Mouse (Mus musculus) kidney, adult 2 months (tissue): ENCODE results near the gene 1810062G17Rik. TPM values are rescaled to one million over a fixed set of nuclear protein-coding genes. Genes with fewer than 3 reads are reported as not detected.
A peak's percentile ranks its signal among the peaks of the same experiment; 100 is the strongest.

Experiments
- DNase-seq: peaks from one replicate; pipeline ENCODE4 v3.0.0; 2021
- H3K27ac ChIP-seq: fragments of 200-500 bp; 2 replicates; pipeline ENCODE4 v1.5.1; 2012; ENCODE audit warnings: low read depth, low read length, control low read depth, inconsistent platforms; ENCODE audit not compliant: insufficient read depth
- H3K27me3 ChIP-seq: fragments of 200-500 bp; replicated peaks from 2 replicates; pipeline ENCODE4 v1.6.1; 2012; ENCODE audit warnings: mild to moderate bottlenecking, moderate library complexity, low read length, inconsistent platforms; ENCODE audit not compliant: control insufficient read depth, insufficient read depth
- H3K36me3 ChIP-seq: fragments of 200-500 bp; 2 replicates; pipeline ENCODE4 v1.6.1; 2012; ENCODE audit warnings: mild to moderate bottlenecking, moderate library complexity, low read length, inconsistent platforms; ENCODE audit not compliant: control insufficient read depth, insufficient read depth
- H3K4me1 ChIP-seq: fragments of 200-500 bp; 2 replicates; pipeline ENCODE4 v1.6.1; 2011; ENCODE audit warnings: low read length; ENCODE audit not compliant: control insufficient read depth, insufficient read depth
- H3K4me3 ChIP-seq: fragments of 200-500 bp; 2 replicates; pipeline ENCODE4 v1.5.1; 2011; ENCODE audit warnings: mild to moderate bottlenecking, low read depth, low read length, control low read depth; ENCODE audit not compliant: insufficient read depth
- CTCF ChIP-seq: fragments of 200-500 bp; conservative IDR thresholded peaks from 2 replicates; pipeline ENCODE4 v1.5.1; 2011; ENCODE audit warnings: low read depth, mild to moderate bottlenecking, control low read depth, low read length, moderate library complexity, mixed read lengths; ENCODE audit not compliant: insufficient read depth, insufficient read length
- POLR2A ChIP-seq: fragments of 200-500 bp; IDR thresholded peaks from one replicate; pipeline ENCODE4 v1.6.1; 2011; ENCODE audit warnings: low read depth, low read length, control low read depth
- WGBS: fragments of 180-500 bp; shearing (Covaris S2); methylation state at CpG from one replicate; pipeline ENCODE4 v1.1.7; 2018; 5-methylcytosine and 5-hydroxymethylcytosine counted together
- polyA plus RNA-seq: library from polyadenylated mRNA; depleted of rRNA; stranded (reverse); fragments of >200 nt; gene quantifications from 2 replicates; pipeline ENCODE4 v1.2.3, GENCODE M21; 2012

The 1810062G17Rik gene
- polyA plus RNA-seq, 1 experiment, result 0.80 TPM

GRCm38 (mm10) chr3:36474938-36475483 lies 726 bp upstream of the 1810062G17Rik start:
- H3K4me1 ChIP-seq, result peaks cover under 1% of the 10 kb centered on the region
- DNase-seq, result peak; percentile 75
- no peak for TF ChIP-seq POLR2A
- no peak for TF ChIP-seq CTCF
- peak overlapping the region; percentile 81 for H3K27ac ChIP-seq
- WGBS, result 1% methylated on average over 24 of the region's 24 CpGs
- peak overlapping the region; percentile 80 for H3K4me3 ChIP-seq
- H3K27me3 ChIP-seq, result no peaks in the 10 kb centered on the region
- no peaks in the 10 kb centered on the region for H3K36me3 ChIP-seq

GRCm38 (mm10) chr3:36476261-36477155 lies 771 bp downstream of the 1810062G17Rik start:
- H3K36me3 ChIP-seq, result no peaks in the 10 kb centered on the region
- DNase-seq, result peak; percentile 8
- H3K27me3 ChIP-seq, result no peaks in the 10 kb centered on the region
- TF ChIP-seq POLR2A, result no peak
- TF ChIP-seq CTCF, result no peak
- H3K4me1 ChIP-seq, result peaks cover 5% of the 10 kb centered on the region
- H3K27ac ChIP-seq, result no peak overlapping the region
- WGBS, result 27% methylated on average over 20 of the region's 20 CpGs
- peak overlapping the region; percentile 80 for H3K4me3 ChIP-seq

GRCm38 (mm10) chr3:36478776-36479175 lies 3.0 kb downstream of the 1810062G17Rik start:
- WGBS, result 53% methylated on average over 8 of the region's 8 CpGs
- DNase-seq, result peak; percentile 40
- peaks cover 9% of the 10 kb centered on the region for H3K4me1 ChIP-seq
- no peaks in the 10 kb centered on the region for H3K27me3 ChIP-seq
- no peaks in the 10 kb centered on the region for H3K36me3 ChIP-seq
- no peak for TF ChIP-seq POLR2A
- TF ChIP-seq CTCF, result no peak
- H3K27ac ChIP-seq, result no peak overlapping the region
- H3K4me3 ChIP-seq, result no peak overlapping the region

GRCm38 (mm10) chr3:36480486-36480885 lies 4.7 kb downstream of the 1810062G17Rik start:
- TF ChIP-seq CTCF (no peak), POLR2A (no peak)
- 28% methylated on average over 2 of the region's 2 CpGs for WGBS
- Histone ChIP-seq H3K36me3 (no peaks in the 10 kb centered on the region), H3K4me3 (no peak overlapping the region), H3K4me1 (peaks cover 9% of the 10 kb centered on the region), H3K27ac (no peak overlapping the region), H3K27me3 (no peaks in the 10 kb centered on the region)
- DNase-seq, result peak; percentile 33

GRCm38 (mm10) chr3:36481776-36482193 lies 6.0 kb downstream of the 1810062G17Rik start:
- peaks cover 9% of the 10 kb centered on the region for H3K4me1 ChIP-seq
- H3K27me3 ChIP-seq, result no peaks in the 10 kb centered on the region
- TF ChIP-seq CTCF (no peak), POLR2A (no peak)
- no peak overlapping the region for H3K4me3 ChIP-seq
- WGBS, result 29% methylated on average over 11 of the region's 11 CpGs
- no peaks in the 10 kb centered on the region for H3K36me3 ChIP-seq
- H3K27ac ChIP-seq, result peak overlapping the region; percentile 18
- DNase-seq, result peak; percentile 61

- Histone ChIP-seq H3K27ac (peak overlapping the region; percentile 49; the same call in 1 of the 2 replicates), H3K4me1 (peaks cover 9% of the 10 kb centered on the region), H3K36me3 (no peaks in the 10 kb centered on the region), H3K4me3 (no peak overlapping the region), H3K27me3 (no peaks in the 10 kb centered on the region)
- DNase-seq, result no peak
- TF ChIP-seq CTCF (no peak), POLR2A (no peak)
- WGBS, result 36% methylated on average over 9 of the region's 9 CpGs
Observed at GRCm38 (mm10) chr3:36482940-36483339, 7.2 kb downstream of the 1810062G17Rik start.

- H3K36me3 ChIP-seq, result no peaks in the 10 kb centered on the region
- H3K4me1 ChIP-seq, result peaks cover 9% of the 10 kb centered on the region
- H3K4me3 ChIP-seq, result no peak overlapping the region
- WGBS, result 92% methylated on average over 4 of the region's 4 CpGs
- no peak for DNase-seq
- no peak for TF ChIP-seq CTCF
- TF ChIP-seq POLR2A, result no peak
- no peaks in the 10 kb centered on the region for H3K27me3 ChIP-seq
- no peak overlapping the region for H3K27ac ChIP-seq
Observed at GRCm38 (mm10) chr3:36484292-36484691, 8.6 kb downstream of the 1810062G17Rik start.
